Mouse (Mus musculus): Measurements from ENCODE around the gene Zer1. TPM values are rescaled to one million over a fixed set of nuclear protein-coding genes. Genes with fewer than 3 reads are reported as not detected.

Gene Zer1
- total and polyA plus RNA-seq, 2 experiments = 7.1 to 27.1 TPM

DNA sequence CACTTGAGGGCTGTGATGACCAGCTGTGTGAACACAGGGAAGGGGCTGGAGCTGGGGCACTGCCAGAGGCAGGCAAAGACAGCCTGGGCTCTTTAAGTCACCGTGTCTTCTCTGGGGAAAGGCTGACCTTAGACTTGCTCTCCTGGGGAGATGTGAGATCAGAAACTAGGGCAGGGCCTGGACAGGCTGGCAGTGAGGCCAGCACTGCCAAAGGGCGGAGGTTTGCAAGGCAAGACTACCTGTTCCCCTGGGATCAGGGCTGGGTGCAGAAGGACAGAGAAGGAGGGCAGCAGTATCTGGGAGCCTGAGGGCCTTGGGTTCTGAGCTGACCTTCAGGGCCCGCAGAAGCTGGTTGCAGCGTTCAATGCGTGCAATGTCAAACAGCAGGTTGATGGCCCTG, 16.7 kb downstream of the Zer1 start:
- H3K79me2 ChIP-seq (ENCODE audit: control insufficient read depth, insufficient read depth, low read length) = no peaks in the 10 kb centered on the region
- H3K4me3 ChIP-seq (ENCODE audit: insufficient read depth, low read depth, low read length) = no peak overlapping the region
- no peak overlapping the region for H3K27ac ChIP-seq (replicated peaks; ENCODE audit: insufficient read depth, low read depth, low read length)
- WGBS = 90% methylated on average over 5 of the region's 5 CpGs
- no peak overlapping the region for H3K9ac ChIP-seq (ENCODE audit: low read depth, low read length)
- no peak for TF ChIP-seq CTCF (IDR thresholded peaks at IDR 0.05; ENCODE audit: low read depth, low read length)
- no peak for TF ChIP-seq POLR2A (IDR thresholded peaks at IDR 0.05; ENCODE audit: extremely low read depth, insufficient read depth, low read length)
- H3K36me3 ChIP-seq (ENCODE audit: control insufficient read depth, insufficient read depth, low read length) = peaks cover 7% of the 10 kb centered on the region; the same call in 1 of the 2 replicates
- no peaks in the 10 kb centered on the region for H3K27me3 ChIP-seq (ENCODE audit: control insufficient read depth, insufficient read depth, low read length)
- no peaks in the 10 kb centered on the region for H3K4me1 ChIP-seq (ENCODE audit: control insufficient read depth, insufficient read depth, low read length)
- DNase-seq (ENCODE audit: extremely low read depth, low read depth, low spot score) = no peak

GRCm38 (mm10) chr2:30106364-30106763, 18.0 kb downstream of the Zer1 start:
- H3K79me2 ChIP-seq (ENCODE audit: control insufficient read depth, insufficient read depth, low read length) = no peaks in the 10 kb centered on the region
- no peak overlapping the region for H3K9ac ChIP-seq (ENCODE audit: low read depth, low read length)
- peaks cover 6% of the 10 kb centered on the region; the same call in 1 of the 2 replicates for H3K36me3 ChIP-seq (ENCODE audit: control insufficient read depth, insufficient read depth, low read length)
- no peak overlapping the region for H3K27ac ChIP-seq (replicated peaks; ENCODE audit: insufficient read depth, low read depth, low read length)
- no peak overlapping the region for H3K4me3 ChIP-seq (ENCODE audit: insufficient read depth, low read depth, low read length)
- H3K27me3 ChIP-seq (ENCODE audit: control insufficient read depth, insufficient read depth, low read length) = no peaks in the 10 kb centered on the region
- TF ChIP-seq CTCF (IDR thresholded peaks at IDR 0.05; ENCODE audit: low read depth, low read length) = peak; percentile 72
- TF ChIP-seq POLR2A (IDR thresholded peaks at IDR 0.05; ENCODE audit: extremely low read depth, insufficient read depth, low read length) = no peak
- peak; percentile 26 for DNase-seq (ENCODE audit: extremely low read depth, low read depth, low spot score)
- H3K4me1 ChIP-seq (ENCODE audit: control insufficient read depth, insufficient read depth, low read length) = no peaks in the 10 kb centered on the region

DNA sequence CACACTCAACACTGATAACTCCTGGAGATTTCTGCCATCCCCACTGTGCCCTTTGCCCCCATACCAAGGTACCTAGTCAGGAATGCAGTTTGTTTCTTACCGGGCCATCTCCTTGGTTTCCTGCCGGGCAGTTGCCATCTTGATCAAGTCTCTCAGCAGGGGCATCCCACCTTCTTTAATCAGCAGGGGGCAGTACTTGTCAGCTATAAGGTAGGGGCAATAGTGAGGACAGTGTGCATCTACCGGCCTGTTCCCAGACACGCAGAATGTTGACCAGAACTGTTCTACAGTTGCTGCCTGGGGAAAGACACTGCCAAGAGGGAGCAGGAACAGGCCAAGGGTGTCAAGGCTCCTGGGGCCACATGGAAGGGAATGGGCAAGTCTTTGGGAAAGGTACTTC, 24.2 kb downstream of the Zer1 start:
- no peaks in the 10 kb centered on the region for H3K79me2 ChIP-seq (ENCODE audit: control insufficient read depth, insufficient read depth, low read length)
- H3K4me1 ChIP-seq (ENCODE audit: control insufficient read depth, insufficient read depth, low read length) = no peaks in the 10 kb centered on the region
- no peak overlapping the region for H3K4me3 ChIP-seq (ENCODE audit: insufficient read depth, low read depth, low read length)
- no peak for DNase-seq (ENCODE audit: extremely low read depth, low read depth, low spot score)
- H3K36me3 ChIP-seq (ENCODE audit: control insufficient read depth, insufficient read depth, low read length) = peaks cover 7% of the 10 kb centered on the region; the same call in 1 of the 2 replicates
- H3K27ac ChIP-seq (replicated peaks; ENCODE audit: insufficient read depth, low read depth, low read length) = no peak overlapping the region
- H3K27me3 ChIP-seq (ENCODE audit: control insufficient read depth, insufficient read depth, low read length) = no peaks in the 10 kb centered on the region
- 61% methylated on average over 4 of the region's 4 CpGs for WGBS
- no peak overlapping the region for H3K9ac ChIP-seq (ENCODE audit: low read depth, low read length)
- TF ChIP-seq POLR2A (IDR thresholded peaks at IDR 0.05; ENCODE audit: extremely low read depth, insufficient read depth, low read length) = no peak
- no peak for TF ChIP-seq CTCF (IDR thresholded peaks at IDR 0.05; ENCODE audit: low read depth, low read length)

GRCm38 (mm10) chr2:30095882-30096527, 28.4 kb downstream of the Zer1 start:
- no peak overlapping the region for H3K27ac ChIP-seq (replicated peaks; ENCODE audit: insufficient read depth, low read depth, low read length)
- DNase-seq (ENCODE audit: extremely low read depth, low read depth, low spot score) = peak; percentile 47
- 87% methylated on average over 2 of the region's 2 CpGs for WGBS
- H3K36me3 ChIP-seq (ENCODE audit: control insufficient read depth, insufficient read depth, low read length) = no peaks in the 10 kb centered on the region
- H3K79me2 ChIP-seq (ENCODE audit: control insufficient read depth, insufficient read depth, low read length) = no peaks in the 10 kb centered on the region
- H3K4me1 ChIP-seq (ENCODE audit: control insufficient read depth, insufficient read depth, low read length) = no peaks in the 10 kb centered on the region
- no peak overlapping the region for H3K9ac ChIP-seq (ENCODE audit: low read depth, low read length)
- no peaks in the 10 kb centered on the region for H3K27me3 ChIP-seq (ENCODE audit: control insufficient read depth, insufficient read depth, low read length)
- no peak overlapping the region for H3K4me3 ChIP-seq (ENCODE audit: insufficient read depth, low read depth, low read length)
- TF ChIP-seq CTCF (IDR thresholded peaks at IDR 0.05; ENCODE audit: low read depth, low read length) = peak; percentile 75
- no peak for TF ChIP-seq POLR2A (IDR thresholded peaks at IDR 0.05; ENCODE audit: extremely low read depth, insufficient read depth, low read length)

DNA sequence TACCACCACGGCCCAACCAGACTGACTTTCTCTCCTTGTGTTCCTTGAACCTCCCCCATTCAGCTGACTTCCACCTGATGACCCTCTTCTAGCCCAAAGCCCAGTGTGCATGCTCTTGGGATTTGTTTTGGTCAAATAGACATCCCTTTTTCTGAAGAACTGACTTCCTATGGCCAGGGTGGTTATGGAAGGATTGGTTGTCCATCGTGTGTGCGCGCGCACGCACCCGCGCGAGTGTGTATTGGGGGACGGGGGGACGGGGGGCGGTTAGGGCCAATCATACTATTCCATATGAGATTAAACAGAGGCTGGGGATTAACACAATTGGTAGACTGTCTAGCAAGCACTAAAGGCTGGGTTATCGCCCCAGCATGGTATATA, 30.2 kb downstream of the Zer1 start:
- Histone ChIP-seq H3K27ac (replicated peaks; ENCODE audit: insufficient read depth, low read depth, low read length) (peak overlapping the region; percentile 59), H3K4me3 (ENCODE audit: insufficient read depth, low read depth, low read length) (peak overlapping the region; percentile 88), H3K27me3 (ENCODE audit: control insufficient read depth, insufficient read depth, low read length) (no peaks in the 10 kb centered on the region), H3K36me3 (ENCODE audit: control insufficient read depth, insufficient read depth, low read length) (no peaks in the 10 kb centered on the region), H3K79me2 (ENCODE audit: control insufficient read depth, insufficient read depth, low read length) (no peaks in the 10 kb centered on the region), H3K9ac (ENCODE audit: low read depth, low read length) (peak overlapping the region; percentile 66), H3K4me1 (ENCODE audit: control insufficient read depth, insufficient read depth, low read length) (no peaks in the 10 kb centered on the region)
- TF ChIP-seq POLR2A (IDR thresholded peaks at IDR 0.05; ENCODE audit: extremely low read depth, insufficient read depth, low read length) = no peak
- TF ChIP-seq CTCF (IDR thresholded peaks at IDR 0.05; ENCODE audit: low read depth, low read length) = no peak
- WGBS = 4% methylated on average over 13 of the region's 13 CpGs
- DNase-seq (ENCODE audit: extremely low read depth, low read depth, low spot score) = no peak

DNA sequence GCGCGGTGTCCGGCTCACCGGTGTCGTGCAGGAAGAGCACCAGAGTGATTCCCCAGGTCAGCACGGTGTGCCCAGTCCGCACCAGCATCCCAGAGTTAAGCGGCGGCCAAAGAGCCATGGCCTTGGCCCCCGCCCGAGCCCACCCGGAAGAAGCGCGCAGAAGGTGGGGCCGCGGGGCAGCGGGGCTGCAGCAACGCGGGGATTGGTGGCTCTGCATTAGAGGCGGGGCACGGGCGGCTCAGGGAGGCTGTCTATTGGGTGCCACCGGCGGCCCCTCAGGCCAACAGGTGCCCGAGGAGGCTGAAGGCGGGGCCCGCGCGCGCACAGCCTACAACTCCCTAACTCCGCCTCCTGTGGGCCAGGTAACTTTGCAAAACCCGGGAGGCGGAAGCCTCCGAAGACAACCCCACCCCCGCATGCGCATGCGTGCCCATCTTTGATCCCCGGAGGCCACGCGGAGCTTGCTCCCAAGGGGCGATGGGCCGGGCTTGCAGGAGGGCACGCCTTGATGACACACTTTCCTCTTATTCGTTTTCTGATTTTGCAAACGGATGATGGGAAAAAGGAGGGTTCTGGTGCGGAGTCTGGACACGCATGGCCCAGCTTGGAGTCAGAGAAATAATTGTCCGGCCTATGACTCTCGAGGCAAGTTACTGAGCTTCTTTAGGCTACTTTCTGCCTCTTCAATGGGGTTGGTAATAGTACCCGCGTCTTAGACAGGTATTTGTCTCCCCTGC, 30.7 kb downstream of the Zer1 start, which contains the start of gene Zdhhc12:
TSS of gene Zdhhc12 (minus strand) at position 178 of the 737 bp plus-strand sequence.
- TF ChIP-seq POLR2A (IDR thresholded peaks at IDR 0.05; ENCODE audit: extremely low read depth, insufficient read depth, low read length) = 0 out of 2 replicates have a peak, but pooled peaks have one; percentile 13
- TF ChIP-seq CTCF (IDR thresholded peaks at IDR 0.05; ENCODE audit: low read depth, low read length) = no peak
- under 1% methylated on average over 51 of the region's 51 CpGs for WGBS

More for the DNA sequence above, 30.7 kb downstream of the Zer1 start, which contains the start of gene Zdhhc12:
- Histone ChIP-seq H3K27ac (replicated peaks; ENCODE audit: insufficient read depth, low read depth, low read length) (peak within 1 kb of the TSS; percentile 59), H3K4me1 (ENCODE audit: control insufficient read depth, insufficient read depth, low read length) (no peaks in the 10 kb centered on the region), H3K79me2 (ENCODE audit: control insufficient read depth, insufficient read depth, low read length) (no peaks in the 10 kb centered on the region), H3K4me3 (ENCODE audit: insufficient read depth, low read depth, low read length) (peak within 1 kb of the TSS; percentile 88), H3K9ac (ENCODE audit: low read depth, low read length) (peak within 1 kb of the TSS; percentile 86), H3K27me3 (ENCODE audit: control insufficient read depth, insufficient read depth, low read length) (no peaks in the 10 kb centered on the region), H3K36me3 (ENCODE audit: control insufficient read depth, insufficient read depth, low read length) (no peaks in the 10 kb centered on the region)
- DNase-seq (ENCODE audit: extremely low read depth, low read depth, low spot score) = peak; percentile 93

Measured in liver, adult 2 months (tissue).